15 mouse cellular contexts compared by ENCODE assay signal in genomic region chr19:57282642-57283041, GRCm38 (mm10). TPM values are rescaled to one million over a fixed set of nuclear protein-coding genes. Genes with fewer than 3 reads are reported as not detected.
A peak's percentile ranks its signal among the peaks of the same experiment; 100 is the strongest.
DNase-seq lines count a peak whose midpoint lies in the region; ATAC-seq and TF ChIP-seq lines count a peak whose summit lies in the region.
"Had no signal": no experiment of that assay in that cellular context is flagged by ENCODE, and none has a peak within 500 bp of the region (broad histone marks: within the 10 kb centered on the region; RNA-seq: fewer than 3 reads in every experiment).

No protein-coding gene starts in this region.

- DNase-seq in embryonic facial prominence, embryonic 14.5 days (ENCODE audit: low spot score): peak; percentile 59
- no peak for DNase-seq in embryonic facial prominence, embryonic 10.5 days (ENCODE audit: low spot score)
- peak; percentile 66 for DNase-seq in hindbrain, embryonic 14.5 days (ENCODE audit: low spot score)
- peak; percentile 52 for DNase-seq in liver, adult 2 months (ENCODE audit: extremely low read depth, low read depth, low spot score)
- no peak for DNase-seq in liver, postnatal 0 days
- DNase-seq in brain, embryonic 14.5 days (ENCODE audit: low read depth): peak; percentile 88
- DNase-seq in left cerebral cortex, postnatal 10 days (ENCODE audit: extremely low spot score in 1 of 2, low spot score in 2 of 2): no peak
- DNase-seq: heart, adult 18-20 months; kidney, adult 8-10 months; lung, embryonic 14.5 days; retina, postnatal 1 day; thymus, adult 2 months had no signal

- H3K4me2 ChIP-seq in embryonic facial prominence, embryonic 14.5 days (ENCODE audit: low read depth, low read length): no peak overlapping the region
- no peak overlapping the region for H3K4me2 ChIP-seq in hindbrain, embryonic 14.5 days (replicated peaks)
- H3K4me2 ChIP-seq in hindbrain, embryonic 13.5 days: no peak overlapping the region
- H3K4me2 ChIP-seq in liver, postnatal 0 days (ENCODE audit: low read depth, low read length): no peak overlapping the region
- H3K4me2 ChIP-seq: lung, embryonic 14.5 days had no signal

- H3K9ac ChIP-seq in embryonic facial prominence, embryonic 14.5 days (ENCODE audit: low read depth, low read length): no peak overlapping the region
- H3K9ac ChIP-seq in hindbrain, embryonic 14.5 days: no peak overlapping the region
- H3K9ac ChIP-seq in hindbrain, embryonic 13.5 days: no peak overlapping the region
- H3K9ac ChIP-seq in liver, adult 2 months (ENCODE audit: low read depth, low read length): no peak overlapping the region
- no peak overlapping the region for H3K9ac ChIP-seq in liver, postnatal 0 days (replicated peaks)
- H3K9ac ChIP-seq: lung, embryonic 14.5 days had no signal

- no peak overlapping the region for H3K27ac ChIP-seq in embryonic facial prominence, embryonic 14.5 days (replicated peaks; ENCODE audit: low read depth, low read length)
- H3K27ac ChIP-seq in embryonic facial prominence, embryonic 10.5 days (replicated peaks): no peak overlapping the region
- no peak overlapping the region for H3K27ac ChIP-seq in hindbrain, embryonic 14.5 days
- H3K27ac ChIP-seq in hindbrain, embryonic 13.5 days: no peak overlapping the region
- no peak overlapping the region for H3K27ac ChIP-seq in liver, adult 2 months (replicated peaks; ENCODE audit: insufficient read depth, low read depth, low read length)
- H3K27ac ChIP-seq in liver, postnatal 0 days (ENCODE audit: low read depth): no peak overlapping the region

- intact Hi-C loops in left cerebral cortex, postnatal 10 days (cut with DNase I): no loop called here

- H3K4me3 ChIP-seq in embryonic facial prominence, embryonic 14.5 days (ENCODE audit: low read depth, low read length): no peak overlapping the region
- H3K4me3 ChIP-seq in embryonic facial prominence, embryonic 10.5 days: no peak overlapping the region
- H3K4me3 ChIP-seq in hindbrain, embryonic 14.5 days (replicated peaks; ENCODE audit: low read length): no peak overlapping the region
- no peak overlapping the region for H3K4me3 ChIP-seq in hindbrain, embryonic 13.5 days
- no peak overlapping the region for H3K4me3 ChIP-seq in liver, adult 2 months (ENCODE audit: insufficient read depth, low read depth, low read length)
- no peak overlapping the region for H3K4me3 ChIP-seq in liver, postnatal 0 days (ENCODE audit: low read depth, low read length)
- H3K4me3 ChIP-seq: erythroblast, embryonic 14.5 days had no signal

- no peaks in the 10 kb centered on the region for H3K27me3 ChIP-seq in embryonic facial prominence, embryonic 14.5 days (replicated peaks; ENCODE audit: control insufficient read depth, insufficient read depth, low read length)
- no peaks in the 10 kb centered on the region for H3K27me3 ChIP-seq in embryonic facial prominence, embryonic 10.5 days (replicated peaks; ENCODE audit: low read depth, poor library complexity, severe bottlenecking)
- H3K27me3 ChIP-seq in hindbrain, embryonic 14.5 days (ENCODE audit: control insufficient read depth, insufficient read depth, low read length): no peaks in the 10 kb centered on the region
- H3K27me3 ChIP-seq in hindbrain, embryonic 13.5 days: no peaks in the 10 kb centered on the region
- H3K27me3 ChIP-seq in liver, adult 2 months (ENCODE audit: control insufficient read depth, insufficient read depth, low read length): no peaks in the 10 kb centered on the region
- no peaks in the 10 kb centered on the region for H3K27me3 ChIP-seq in liver, postnatal 0 days (ENCODE audit: insufficient read depth, low read length)
- H3K27me3 ChIP-seq: Patski had no signal

- peaks cover 11% of the 10 kb centered on the region; the same call in 1 of the 2 replicates for H3K4me1 ChIP-seq in embryonic facial prominence, embryonic 14.5 days (ENCODE audit: control insufficient read depth, insufficient read depth, low read length)
- H3K4me1 ChIP-seq in embryonic facial prominence, embryonic 10.5 days: no peaks in the 10 kb centered on the region
- H3K4me1 ChIP-seq in hindbrain, embryonic 14.5 days (replicated peaks; ENCODE audit: control insufficient read depth, insufficient read depth, low read length): peaks cover 2% of the 10 kb centered on the region; the same call in 1 of the 2 replicates
- peaks cover 18% of the 10 kb centered on the region for H3K4me1 ChIP-seq in hindbrain, embryonic 13.5 days (replicated peaks)
- H3K4me1 ChIP-seq in liver, adult 2 months (ENCODE audit: control insufficient read depth, insufficient read depth, low read length): no peaks in the 10 kb centered on the region
- no peaks in the 10 kb centered on the region for H3K4me1 ChIP-seq in liver, postnatal 0 days (ENCODE audit: insufficient read depth)

- TF ChIP-seq EP300 in liver, postnatal 0 days (IDR thresholded peaks at IDR 0.05; ENCODE audit: low read depth): no peak

- no peaks in the 10 kb centered on the region for H3K36me3 ChIP-seq in embryonic facial prominence, embryonic 14.5 days (ENCODE audit: control insufficient read depth, insufficient read depth, low read length)
- no peaks in the 10 kb centered on the region for H3K36me3 ChIP-seq in embryonic facial prominence, embryonic 10.5 days (replicated peaks)
- no peaks in the 10 kb centered on the region for H3K36me3 ChIP-seq in hindbrain, embryonic 14.5 days (replicated peaks; ENCODE audit: control insufficient read depth, insufficient read depth)
- H3K36me3 ChIP-seq in hindbrain, embryonic 13.5 days: 0 out of 2 replicates have a peak, but pooled peaks cover 5% of the 10 kb centered on the region
- H3K36me3 ChIP-seq in liver, adult 2 months (ENCODE audit: control insufficient read depth, insufficient read depth, low read length): no peaks in the 10 kb centered on the region
- H3K36me3 ChIP-seq in liver, postnatal 0 days (replicated peaks; ENCODE audit: insufficient read depth, low read length): 0 out of 2 replicates have a peak, but pooled peaks cover 3% of the 10 kb centered on the region

- H3K9me3 ChIP-seq in embryonic facial prominence, embryonic 14.5 days (ENCODE audit: control insufficient read depth, low read length): 0 out of 2 replicates have a peak, but pooled peaks cover 5% of the 10 kb centered on the region
- peaks cover 7% of the 10 kb centered on the region for H3K9me3 ChIP-seq in embryonic facial prominence, embryonic 10.5 days
- H3K9me3 ChIP-seq in hindbrain, embryonic 14.5 days (ENCODE audit: control insufficient read depth, low read length): no peaks in the 10 kb centered on the region
- no peaks in the 10 kb centered on the region; the same call in 1 of the 2 replicates for H3K9me3 ChIP-seq in hindbrain, embryonic 13.5 days
- H3K9me3 ChIP-seq in liver, postnatal 0 days (ENCODE audit: low read length): 0 out of 2 replicates have a peak, but pooled peaks cover 3% of the 10 kb centered on the region

- TF ChIP-seq POLR2A in liver, adult 2 months (IDR thresholded peaks at IDR 0.05; ENCODE audit: extremely low read depth, insufficient read depth, low read length): no peak
- TF ChIP-seq POLR2A in brain, embryonic 14.5 days (IDR thresholded peaks at IDR 0.05; ENCODE audit: borderline replicate concordance, extremely low read depth, insufficient read depth, insufficient read length, poor library complexity, severe bottlenecking): no peak

- 25% methylated on average over 5 of the region's 5 CpGs for WGBS in embryonic facial prominence, embryonic 14.5 days
- 62% methylated on average over 5 of the region's 5 CpGs for WGBS in embryonic facial prominence, embryonic 10.5 days
- 53% methylated on average over 5 of the region's 5 CpGs for WGBS in hindbrain, embryonic 14.5 days
- 65% methylated on average over 5 of the region's 5 CpGs for WGBS in hindbrain, embryonic 13.5 days
- WGBS in liver, adult 2 months: 48% methylated on average over 5 of the region's 5 CpGs
- 71% methylated on average over 5 of the region's 5 CpGs for WGBS in liver, postnatal 0 days (ENCODE audit: insufficient replicate concordance)

- no peaks in the 10 kb centered on the region; the same call in 1 of the 2 replicates for H3K79me2 ChIP-seq in liver, adult 2 months (ENCODE audit: control insufficient read depth, insufficient read depth, low read length)

- no peak for ATAC-seq in embryonic facial prominence, embryonic 14.5 days (ENCODE audit: low read depth)
- ATAC-seq in hindbrain, embryonic 14.5 days (ENCODE audit: low FRiP score): no peak
- no peak for ATAC-seq in hindbrain, embryonic 13.5 days (ENCODE audit: low FRiP score)
- ATAC-seq in liver, postnatal 0 days: no peak
- ATAC-seq: Patski had no signal

- no peak for TF ChIP-seq CTCF in liver, adult 2 months (IDR thresholded peaks at IDR 0.05; ENCODE audit: low read depth, low read length)
- TF ChIP-seq CTCF in liver, postnatal 0 days (IDR thresholded peaks at IDR 0.05; ENCODE audit: low read depth): no peak
- TF ChIP-seq CTCF in brain, embryonic 14.5 days (IDR thresholded peaks at IDR 0.05; ENCODE audit: borderline replicate concordance, extremely low read depth, insufficient read depth, insufficient read length): no peak

RNA-seq across cellular contexts. Expression of gene Ablim1, which starts 32.1 kb away (rescaled TPM):
- 48.5 and 49.3 TPM in 2 replicates for polyA plus RNA-seq in embryonic facial prominence, embryonic 14.5 days (2014; fragmentation: Nextera tagmentation; extraction: Ambion mirVana)
- polyA plus RNA-seq in embryonic facial prominence, embryonic 10.5 days (2016; fragmentation: Nextera tagmentation; extraction: Ambion mirVana): 17.7 and 22.4 TPM in 2 replicates
- 56.6 and 61.8 TPM in 2 replicates for polyA plus RNA-seq in hindbrain, embryonic 14.5 days (2014; fragmentation: Nextera tagmentation; extraction: Ambion mirVana)
- polyA plus RNA-seq in hindbrain, embryonic 13.5 days (2015; fragmentation: Nextera tagmentation; extraction: Ambion mirVana): 37.9 and 40.2 TPM in 2 replicates
- total RNA-seq in liver, adult 2 months (2014; rRNA removed): 23.7 and 35.2 TPM in 2 replicates
- 16.4 and 16.6 TPM in 2 replicates for polyA plus RNA-seq in liver, adult 2 months (2012; rRNA removed)
- 11.5 and 12.0 TPM in 2 replicates for polyA plus RNA-seq in liver, postnatal 0 days (2015; fragmentation: Nextera tagmentation; extraction: Ambion mirVana)
- 19.3 and 40.7 TPM in 2 replicates for polyA plus RNA-seq in brain, embryonic 14.5 days (2012; rRNA removed)
- 100 to 1,000 TPM; 126 to 136 TPM for total RNA-seq in left cerebral cortex, postnatal 10 days (2021)

Comparison
In these comparisons a context has a peak if more than half of its experiments do, and no peak if none do; other contexts are left out.
1. DNase-seq: peak in embryonic facial prominence, embryonic 14.5 days (single experiment), hindbrain, embryonic 14.5 days (single experiment), liver, adult 2 months (single experiment) and brain, embryonic 14.5 days (single experiment); none in embryonic facial prominence, embryonic 10.5 days (single experiment), liver, postnatal 0 days (single experiment) and left cerebral cortex, postnatal 10 days (0 of 2).